Mouse (Mus musculus) MEL (cell line): Measurements from ENCODE around the gene Lamp3. TPM values are rescaled to one million over a fixed set of nuclear protein-coding genes. Genes with fewer than 3 reads are reported as not detected.
"Not testable (repeated sequence)": the region's sequence is repeated elsewhere in the genome, so short reads cannot be mapped to it uniquely, and the experiment has no call there.

Source experiments
- DNase-seq: peaks from one replicate; pipeline ENCODE4 v3.0.0; 2011; ENCODE audit warnings: low read depth, low spot score
- H3K27ac ChIP-seq: 2 replicates; pipeline ENCODE4 v1.5.1; 2012; ENCODE audit warnings: low read depth, mild to moderate bottlenecking, control low read depth, low read length, moderate library complexity; ENCODE audit not compliant: control insufficient read depth
- H3K27me3 ChIP-seq, 2 experiments: fragments of 150-350 bp in 1 of 2; sonication (generic) in 1 of 2; 2 replicates each; pipeline ENCODE4 v1.6.1; 2012; ENCODE audit warnings: low read length in 2 of 2, mild to moderate bottlenecking in 2 of 2, improper control_type of control experiment in 1 of 2, moderate library complexity in 1 of 2; ENCODE audit not compliant: insufficient read depth in 2 of 2, control insufficient read depth in 1 of 2
- H3K36me3 ChIP-seq, 2 experiments: 2 replicates each; pipeline ENCODE4 v1.6.1; 2012 to 2014; ENCODE audit warnings: low read length in 2 of 2, improper control_type of control experiment in 1 of 2, inconsistent platforms in 1 of 2, mild to moderate bottlenecking in 1 of 2; ENCODE audit not compliant: insufficient read depth in 2 of 2, control insufficient read depth in 1 of 2
- H3K4me1 ChIP-seq, 2 experiments: fragments of 150-350 bp in 1 of 2; sonication (generic) in 1 of 2; 2 replicates each; pipeline ENCODE4 v1.6.1; 2012; ENCODE audit warnings: low read length in 2 of 2, improper control_type of control experiment in 1 of 2, mild to moderate bottlenecking in 1 of 2; ENCODE audit not compliant: insufficient read depth in 2 of 2, control insufficient read depth in 1 of 2
- H3K4me3 ChIP-seq, 2 experiments: fragments of 150-350 bp in 1 of 2; sonication (generic) in 1 of 2; 2 replicates each; pipeline ENCODE4 v1.5.1; 2012; ENCODE audit warnings: low read depth in 2 of 2, low read length in 2 of 2, mild to moderate bottlenecking in 2 of 2, moderate library complexity in 2 of 2, control low read depth in 1 of 2, improper control_type of control experiment in 1 of 2; ENCODE audit not compliant: control insufficient read depth in 1 of 2, insufficient read depth in 1 of 2
- H3K79me2 ChIP-seq: 2 replicates; pipeline ENCODE4 v1.6.1; 2012; ENCODE audit warnings: mild to moderate bottlenecking, low read length, moderate library complexity; ENCODE audit not compliant: control insufficient read depth, poor library complexity, insufficient read depth
- H3K9ac ChIP-seq: 2 replicates; pipeline ENCODE4 v1.6.1; 2012; ENCODE audit warnings: low read depth, mild to moderate bottlenecking, control low read depth, low read length, moderate library complexity; ENCODE audit not compliant: control insufficient read depth, poor library complexity, severe bottlenecking
- H3K9me3 ChIP-seq: fragments of 150-350 bp; sonication (generic); replicated peaks from 2 replicates; pipeline ENCODE4 v1.6.1; 2012; ENCODE audit warnings: mild to moderate bottlenecking, low read length, improper control_type of control experiment, moderate library complexity; ENCODE audit not compliant: insufficient read depth
- CHD2 ChIP-seq: IDR thresholded peaks from 2 replicates; pipeline ENCODE4 v1.6.1; 2011; ENCODE audit warnings: low read length, improper control_type of control experiment
- CTCF ChIP-seq, 3 experiments: IDR thresholded peaks in 2 of 3; conservative IDR thresholded peaks in 1 of 3; 2 replicates each; pipeline ENCODE4 v1.5.1; 2011 to 2012; ENCODE audit warnings: low read length in 3 of 3, low read depth in 2 of 3, mild to moderate bottlenecking in 2 of 3, improper control_type of control experiment in 1 of 3, inconsistent platforms in 1 of 3, mixed read lengths in 1 of 3, moderate library complexity in 1 of 3; ENCODE audit not compliant: control insufficient read depth in 1 of 3, insufficient read depth in 1 of 3, poor library complexity in 1 of 3, severe bottlenecking in 1 of 3
- GABPA ChIP-seq: IDR thresholded peaks from 2 replicates; pipeline ENCODE4 v1.6.1; 2012; ENCODE audit warnings: low read depth, mild to moderate bottlenecking, inconsistent platforms, low read length, improper control_type of control experiment, moderate library complexity
- JUND ChIP-seq: IDR thresholded peaks from 2 replicates; pipeline ENCODE4 v1.6.1; 2011; ENCODE audit warnings: low read depth, mild to moderate bottlenecking, improper control_type of control experiment, low read length
- MXI1 ChIP-seq: IDR thresholded peaks from 2 replicates; pipeline ENCODE4 v1.6.1; 2011; ENCODE audit warnings: mild to moderate bottlenecking, low read depth, low read length, improper control_type of control experiment
- NELFE ChIP-seq: IDR thresholded peaks from 2 replicates; pipeline ENCODE4 v1.6.1; 2011; ENCODE audit warnings: low read depth, low read length, improper control_type of control experiment
- POLR2AphosphoS2 ChIP-seq: IDR thresholded peaks from 2 replicates; pipeline ENCODE4 v1.6.1; 2011; ENCODE audit warnings: low read length, improper control_type of control experiment
- RAD21 ChIP-seq: IDR thresholded peaks from 2 replicates; pipeline ENCODE4 v1.6.1; 2011; ENCODE audit warnings: mild to moderate bottlenecking, low read depth, low read length, improper control_type of control experiment
- SMC3 ChIP-seq: IDR thresholded peaks from 2 replicates; pipeline ENCODE4 v1.6.1; 2011; ENCODE audit warnings: low read depth, low read length, improper control_type of control experiment
- TAL1 ChIP-seq: IDR thresholded peaks from 2 replicates; pipeline ENCODE4 v1.6.1; 2012; ENCODE audit warnings: mild to moderate bottlenecking, inconsistent platforms, low read length, moderate library complexity, mixed read lengths
- USF1 ChIP-seq: IDR thresholded peaks from 2 replicates; pipeline ENCODE4 v1.6.1; 2014; ENCODE audit warnings: low read depth, mild to moderate bottlenecking, inconsistent platforms, low read length, improper control_type of control experiment, moderate library complexity
- ZC3H11A ChIP-seq: IDR thresholded peaks from 2 replicates; pipeline ENCODE4 v1.6.1; 2012; ENCODE audit warnings: low read depth, mild to moderate bottlenecking, inconsistent platforms, low read length, improper control_type of control experiment
- polyA plus RNA-seq, 2 experiments: library from polyadenylated mRNA; stranded (reverse) in 1 of 2; unstranded in 1 of 2; fragments of >175 nt in 1 of 2; fragments of >200 nt in 1 of 2; gene quantifications; 2 replicates each; pipeline versions ENCODE4 v1.2.1 to v1.2.4; 2012; ENCODE audit warnings: low replicate concordance in 2 of 2, low read depth in 1 of 2; ENCODE audit not compliant: insufficient read length in 2 of 2, insufficient read depth in 1 of 2, missing spikeins in 1 of 2
- total RNA-seq: library from RNA; depleted of rRNA; stranded (reverse); fragments of 300-350 nt; gene quantifications from 2 replicates; pipeline ENCODE4 v1.2.3, GENCODE M21; 2012

The Lamp3 gene
- total and polyA plus RNA-seq, 3 experiments: 0.08 TPM; not detected in 2

GRCm38 (mm10) chr16:19724139-19724538 lies 18.0 kb upstream of the Lamp3 start:
- not testable (repeated sequence) for H3K9me3 ChIP-seq, H3K9ac ChIP-seq, H3K4me1 ChIP-seq, H3K79me2 ChIP-seq, H3K4me3 ChIP-seq, H3K36me3 ChIP-seq, H3K27me3 ChIP-seq, H3K27ac ChIP-seq
- DNase-seq: peak; percentile 46
- TF ChIP-seq ZC3H11A (peak; percentile 80), CTCF (IDR thresholded peaks at IDR 0.05 in 2 of 3, conservative IDR thresholded peaks at IDR 0.05 in 1 of 3; ENCODE audit: control insufficient read depth in 1 of 3, insufficient read depth in 1 of 3, low read depth in 2 of 3, low read length in 3 of 3, poor library complexity in 1 of 3, severe bottlenecking in 1 of 3) (peak in 2 of 3 experiments; percentile 24 to 67; a peak in 3 of 6 replicates), SMC3 (peak; percentile 71), RAD21 (peak; percentile 87)

GRCm38 (mm10) chr16:19720959-19721358 lies 14.8 kb upstream of the Lamp3 start:
- Histone ChIP-seq H3K36me3 (no peaks in the 10 kb centered on the region), H3K27me3 (no peaks in the 10 kb centered on the region; a peak in 1 of 4 replicates), H3K4me1 (no peaks in the 10 kb centered on the region), H3K4me3 (no peak overlapping the region), H3K79me2 (no peaks in the 10 kb centered on the region), H3K9me3 (no peaks in the 10 kb centered on the region), H3K27ac (no peak overlapping the region), H3K9ac (no peak overlapping the region)
- no peak for DNase-seq
- TF ChIP-seq NELFE (no peak), CTCF (IDR thresholded peaks at IDR 0.05 in 2 of 3, conservative IDR thresholded peaks at IDR 0.05 in 1 of 3; ENCODE audit: control insufficient read depth in 1 of 3, insufficient read depth in 1 of 3, low read depth in 2 of 3, low read length in 3 of 3, poor library complexity in 1 of 3, severe bottlenecking in 1 of 3) (peak in 2 of 3 experiments; percentile 28 to 29; a peak in 3 of 6 replicates), RAD21 (peak; percentile 10), POLR2AphosphoS2 (no peak), SMC3 (peak; percentile 34; the same call in 1 of the 2 replicates), CHD2 (no peak), MXI1 (no peak), GABPA (no peak)

GRCm38 (mm10) chr16:19707381-19707780 lies 1.2 kb upstream of the Lamp3 start:
- no peaks in the 10 kb centered on the region for H3K27me3 ChIP-seq
- TF ChIP-seq USF1 (no peak), TAL1 (no peak), JUND (no peak), CTCF (IDR thresholded peaks at IDR 0.05 in 2 of 3, conservative IDR thresholded peaks at IDR 0.05 in 1 of 3; ENCODE audit: control insufficient read depth in 1 of 3, insufficient read depth in 1 of 3, low read depth in 2 of 3, low read length in 3 of 3, poor library complexity in 1 of 3, severe bottlenecking in 1 of 3) (no peak), NELFE (no peak)
- no peak overlapping the region for H3K9ac ChIP-seq

More at GRCm38 (mm10) chr16:19707381-19707780, 1.2 kb upstream of the Lamp3 start:
- DNase-seq: no peak
- H3K36me3 ChIP-seq: no peaks in the 10 kb centered on the region
- H3K79me2 ChIP-seq: no peaks in the 10 kb centered on the region
- no peak overlapping the region for H3K27ac ChIP-seq
- no peak overlapping the region for H3K4me3 ChIP-seq
- no peaks in the 10 kb centered on the region for H3K9me3 ChIP-seq
- no peaks in the 10 kb centered on the region for H3K4me1 ChIP-seq
